Mouse (Mus musculus): ENCODE data around the gene Nop58. TPM values are rescaled to one million over a fixed set of nuclear protein-coding genes. Genes with fewer than 3 reads are reported as not detected.

Gene Nop58
- polyA plus RNA-seq, 1 experiment from 2014 or later: 237 TPM

GRCm38 (mm10) chr1:59697751-59698150 is 13.0 kb downstream of the Nop58 start:
- Histone ChIP-seq H3K27ac (ENCODE audit: low read depth, low read length) (no peak overlapping the region), H3K9ac (ENCODE audit: low read length) (no peak overlapping the region), H3K4me2 (ENCODE audit: low read depth) (no peak overlapping the region), H3K4me1 (ENCODE audit: control insufficient read depth, insufficient read depth, low read length) (no peaks in the 10 kb centered on the region), H3K9me3 (ENCODE audit: control insufficient read depth, low read length) (no peaks in the 10 kb centered on the region), H3K4me3 (ENCODE audit: low read depth, low read length) (no peak overlapping the region), H3K27me3 (ENCODE audit: control insufficient read depth, insufficient read depth, low read length) (no peaks in the 10 kb centered on the region), H3K36me3 (ENCODE audit: control insufficient read depth, insufficient read depth, low read length) (peaks cover 15% of the 10 kb centered on the region)
- 90% methylated on average over 5 of the region's 5 CpGs for WGBS
- no peak for ATAC-seq (ENCODE audit: insufficient read depth, low FRiP score, low TSS enrichment)
- no peak for DNase-seq (ENCODE audit: low spot score)

GRCm38 (mm10) chr1:59698207-59698606 is 13.4 kb downstream of the Nop58 start:
- Histone ChIP-seq H3K4me2 (ENCODE audit: low read depth) (no peak overlapping the region), H3K4me3 (ENCODE audit: low read depth, low read length) (no peak overlapping the region), H3K27ac (ENCODE audit: low read depth, low read length) (no peak overlapping the region), H3K9me3 (ENCODE audit: control insufficient read depth, low read length) (no peaks in the 10 kb centered on the region), H3K36me3 (ENCODE audit: control insufficient read depth, insufficient read depth, low read length) (peaks cover 17% of the 10 kb centered on the region), H3K9ac (ENCODE audit: low read length) (no peak overlapping the region), H3K4me1 (ENCODE audit: control insufficient read depth, insufficient read depth, low read length) (no peaks in the 10 kb centered on the region), H3K27me3 (ENCODE audit: control insufficient read depth, insufficient read depth, low read length) (no peaks in the 10 kb centered on the region)
- DNase-seq (ENCODE audit: low spot score) (no peak), ATAC-seq (ENCODE audit: insufficient read depth, low FRiP score, low TSS enrichment) (no peak)
- WGBS: 93% methylated on average over 3 of the region's 3 CpGs

GRCm38 (mm10) chr1:59701766-59702165 is 17.0 kb downstream of the Nop58 start:
- DNase-seq (ENCODE audit: low spot score) (no peak), ATAC-seq (ENCODE audit: insufficient read depth, low FRiP score, low TSS enrichment) (no peak)
- WGBS: 97% methylated on average over 1 of the region's 1 CpGs
- Histone ChIP-seq H3K4me3 (ENCODE audit: low read depth, low read length) (no peak overlapping the region), H3K4me2 (ENCODE audit: low read depth) (no peak overlapping the region), H3K27me3 (ENCODE audit: control insufficient read depth, insufficient read depth, low read length) (no peaks in the 10 kb centered on the region), H3K9me3 (ENCODE audit: control insufficient read depth, low read length) (no peaks in the 10 kb centered on the region), H3K27ac (ENCODE audit: low read depth, low read length) (no peak overlapping the region), H3K9ac (ENCODE audit: low read length) (no peak overlapping the region), H3K36me3 (ENCODE audit: control insufficient read depth, insufficient read depth, low read length) (peaks cover 16% of the 10 kb centered on the region), H3K4me1 (ENCODE audit: control insufficient read depth, insufficient read depth, low read length) (no peaks in the 10 kb centered on the region)

GRCm38 (mm10) chr1:59719900-59720299 is 35.1 kb downstream of the Nop58 start:
- DNase-seq (ENCODE audit: low spot score) (no peak), ATAC-seq (ENCODE audit: insufficient read depth, low FRiP score, low TSS enrichment) (no peak)
- H3K27me3 ChIP-seq (ENCODE audit: control insufficient read depth, insufficient read depth, low read length): no peaks in the 10 kb centered on the region
- H3K27ac ChIP-seq (ENCODE audit: low read depth, low read length): no peak overlapping the region
- H3K4me3 ChIP-seq (ENCODE audit: low read depth, low read length): no peak overlapping the region
- no peak overlapping the region for H3K4me2 ChIP-seq (ENCODE audit: low read depth)
- H3K9me3 ChIP-seq (ENCODE audit: control insufficient read depth, low read length): no peaks in the 10 kb centered on the region
- no peaks in the 10 kb centered on the region for H3K4me1 ChIP-seq (ENCODE audit: control insufficient read depth, insufficient read depth, low read length)
- 52% methylated on average over 4 of the region's 4 CpGs for WGBS
- peaks cover 2% of the 10 kb centered on the region for H3K36me3 ChIP-seq (ENCODE audit: control insufficient read depth, insufficient read depth, low read length)
- H3K9ac ChIP-seq (ENCODE audit: low read length): no peak overlapping the region

- no peak overlapping the region for H3K27ac ChIP-seq (ENCODE audit: low read depth, low read length)
- 65% methylated on average over 4 of the region's 4 CpGs for WGBS
- DNase-seq (ENCODE audit: low spot score) (no peak), ATAC-seq (ENCODE audit: insufficient read depth, low FRiP score, low TSS enrichment) (no peak)
- H3K27me3 ChIP-seq (ENCODE audit: control insufficient read depth, insufficient read depth, low read length): no peaks in the 10 kb centered on the region
- no peak overlapping the region for H3K4me3 ChIP-seq (ENCODE audit: low read depth, low read length)
- no peaks in the 10 kb centered on the region for H3K36me3 ChIP-seq (ENCODE audit: control insufficient read depth, insufficient read depth, low read length)
- H3K9ac ChIP-seq (ENCODE audit: low read length): no peak overlapping the region
- no peaks in the 10 kb centered on the region for H3K9me3 ChIP-seq (ENCODE audit: control insufficient read depth, low read length)
- H3K4me2 ChIP-seq (ENCODE audit: low read depth): no peak overlapping the region
- no peaks in the 10 kb centered on the region for H3K4me1 ChIP-seq (ENCODE audit: control insufficient read depth, insufficient read depth, low read length)
Observed at GRCm38 (mm10) chr1:59725661-59726060, 40.9 kb downstream of the Nop58 start.

GRCm38 (mm10) chr1:59730106-59730505 is 45.3 kb downstream of the Nop58 start:
- Histone ChIP-seq H3K4me1 (ENCODE audit: control insufficient read depth, insufficient read depth, low read length) (no peaks in the 10 kb centered on the region), H3K4me3 (ENCODE audit: low read depth, low read length) (no peak overlapping the region), H3K4me2 (ENCODE audit: low read depth) (no peak overlapping the region), H3K36me3 (ENCODE audit: control insufficient read depth, insufficient read depth, low read length) (no peaks in the 10 kb centered on the region), H3K9me3 (ENCODE audit: control insufficient read depth, low read length) (no peaks in the 10 kb centered on the region), H3K27ac (ENCODE audit: low read depth, low read length) (no peak overlapping the region), H3K27me3 (ENCODE audit: control insufficient read depth, insufficient read depth, low read length) (no peaks in the 10 kb centered on the region), H3K9ac (ENCODE audit: low read length) (no peak overlapping the region)
- ATAC-seq (ENCODE audit: insufficient read depth, low FRiP score, low TSS enrichment) (no peak), DNase-seq (ENCODE audit: low spot score) (no peak)
- 93% methylated on average over 8 of the region's 8 CpGs for WGBS

GRCm38 (mm10) chr1:59730737-59731136 is 46.0 kb downstream of the Nop58 start:
- Histone ChIP-seq H3K4me2 (ENCODE audit: low read depth) (no peak overlapping the region), H3K36me3 (ENCODE audit: control insufficient read depth, insufficient read depth, low read length) (no peaks in the 10 kb centered on the region), H3K4me3 (ENCODE audit: low read depth, low read length) (no peak overlapping the region), H3K9ac (ENCODE audit: low read length) (no peak overlapping the region), H3K9me3 (ENCODE audit: control insufficient read depth, low read length) (no peaks in the 10 kb centered on the region), H3K27me3 (ENCODE audit: control insufficient read depth, insufficient read depth, low read length) (no peaks in the 10 kb centered on the region), H3K4me1 (ENCODE audit: control insufficient read depth, insufficient read depth, low read length) (no peaks in the 10 kb centered on the region), H3K27ac (ENCODE audit: low read depth, low read length) (no peak overlapping the region)
- WGBS: 79% methylated on average over 4 of the region's 4 CpGs
- no peak for DNase-seq (ENCODE audit: low spot score)
- ATAC-seq (ENCODE audit: insufficient read depth, low FRiP score, low TSS enrichment): no peak

GRCm38 (mm10) chr1:59734076-59734475 is 49.3 kb downstream of the Nop58 start:
- WGBS: 85% methylated on average over 6 of the region's 6 CpGs

GRCm38 (mm10) chr1:59738768-59739414 is 54.1 kb downstream of the Nop58 start:
- ATAC-seq (ENCODE audit: insufficient read depth, low FRiP score, low TSS enrichment): no peak
- H3K36me3 ChIP-seq (ENCODE audit: control insufficient read depth, insufficient read depth, low read length): no peaks in the 10 kb centered on the region
- WGBS: 84% methylated on average over 6 of the region's 6 CpGs

More at GRCm38 (mm10) chr1:59734076-59734475, 49.3 kb downstream of the Nop58 start:
- no peak overlapping the region for H3K9ac ChIP-seq (ENCODE audit: low read length)
- H3K36me3 ChIP-seq (ENCODE audit: control insufficient read depth, insufficient read depth, low read length): no peaks in the 10 kb centered on the region
- no peaks in the 10 kb centered on the region for H3K4me1 ChIP-seq (ENCODE audit: control insufficient read depth, insufficient read depth, low read length)
- H3K4me3 ChIP-seq (ENCODE audit: low read depth, low read length): no peak overlapping the region
- DNase-seq (ENCODE audit: low spot score) (no peak), ATAC-seq (ENCODE audit: insufficient read depth, low FRiP score, low TSS enrichment) (no peak)
- no peaks in the 10 kb centered on the region for H3K9me3 ChIP-seq (ENCODE audit: control insufficient read depth, low read length)
- no peak overlapping the region for H3K27ac ChIP-seq (ENCODE audit: low read depth, low read length)
- no peak overlapping the region for H3K4me2 ChIP-seq (ENCODE audit: low read depth)
- H3K27me3 ChIP-seq (ENCODE audit: control insufficient read depth, insufficient read depth, low read length): no peaks in the 10 kb centered on the region

More at GRCm38 (mm10) chr1:59738768-59739414, 54.1 kb downstream of the Nop58 start:
- no peaks in the 10 kb centered on the region for H3K27me3 ChIP-seq (ENCODE audit: control insufficient read depth, insufficient read depth, low read length)
- no peak overlapping the region for H3K4me2 ChIP-seq (ENCODE audit: low read depth)
- H3K9ac ChIP-seq (ENCODE audit: low read length): no peak overlapping the region
- H3K4me1 ChIP-seq (ENCODE audit: control insufficient read depth, insufficient read depth, low read length): no peaks in the 10 kb centered on the region
- no peak overlapping the region for H3K27ac ChIP-seq (ENCODE audit: low read depth, low read length)
- no peak for DNase-seq (ENCODE audit: low spot score)
- H3K4me3 ChIP-seq (ENCODE audit: low read depth, low read length): no peak overlapping the region
- H3K9me3 ChIP-seq (ENCODE audit: control insufficient read depth, low read length): no peaks in the 10 kb centered on the region

Data from neural tube, embryonic 11.5 days (tissue).